Mouse (Mus musculus): ENCODE results near the gene Pigk.

Pigk gene

DNA sequence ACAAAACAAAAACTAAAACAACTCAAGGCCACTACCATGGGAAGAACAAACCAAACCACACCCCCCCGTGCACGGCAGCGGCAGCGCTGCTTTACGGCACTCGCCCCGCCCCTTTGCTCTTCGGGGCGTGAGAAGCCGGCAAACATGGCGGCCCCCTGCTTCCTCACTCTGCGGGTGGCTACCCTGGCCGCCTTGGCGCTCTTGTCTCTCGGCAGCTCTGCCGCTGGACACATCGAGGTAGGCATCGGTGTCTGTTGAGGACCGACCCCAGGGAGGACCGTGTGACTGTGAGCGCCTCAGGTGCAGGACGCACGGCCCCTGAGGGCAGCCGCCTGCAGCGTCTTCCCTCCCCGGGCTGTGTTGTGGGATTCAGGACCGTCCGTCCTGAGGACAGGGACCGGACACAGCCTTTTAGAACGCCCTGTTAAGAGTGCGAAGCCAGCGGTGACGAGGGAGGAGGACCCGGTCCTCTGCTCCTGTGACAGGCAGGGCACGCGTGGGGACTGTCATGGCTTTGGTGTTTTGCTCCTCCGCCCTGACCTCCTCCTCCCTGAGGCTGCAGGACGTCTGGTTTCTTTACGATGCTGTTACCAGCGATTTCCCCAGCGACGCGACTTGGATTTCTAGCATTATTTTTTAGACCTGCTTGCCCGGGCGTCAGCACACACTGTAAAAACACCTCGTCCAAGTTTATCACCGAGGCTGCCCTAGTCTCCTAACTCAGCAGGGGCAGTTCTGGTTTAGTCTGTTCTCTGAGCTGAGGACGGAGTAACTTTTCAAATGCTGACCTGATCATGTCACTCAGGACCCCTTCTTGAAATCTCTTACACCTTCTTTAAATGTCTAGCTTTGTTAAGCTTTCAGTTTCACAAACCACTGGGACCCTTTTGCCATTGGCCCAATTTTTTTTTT is at the start of gene Pigk:
TSS of gene Pigk (plus strand) at position 110 of the 912 bp plus-strand sequence.
- Histone ChIP-seq H3K4me1 (replicated peaks; ENCODE audit: low read depth, low read length) (peaks cover 11% of the 10 kb centered on the region), H3K27me3 (ENCODE audit: insufficient read depth, low read length) (no peaks in the 10 kb centered on the region), H3K36me3 (ENCODE audit: insufficient read depth, low read length) (0 out of 2 replicates have a peak, but pooled peaks cover 4% of the 10 kb centered on the region), H3K9me3 (ENCODE audit: low read length) (no peaks in the 10 kb centered on the region), H3K4me3 (replicated peaks; ENCODE audit: low read length) (peak within 1 kb of the TSS; percentile 99)
- TF ChIP-seq NANOG (IDR thresholded peaks at IDR 0.05; ENCODE audit: borderline replicate concordance, low read length), result no peak
- no peak for TF ChIP-seq POU5F1 (IDR thresholded peaks at IDR 0.05; ENCODE audit: borderline replicate concordance, low read length)
- TF ChIP-seq CTCF (conservative IDR thresholded peaks at IDR 0.05; ENCODE audit: low read length), result no peak

GRCm38 (mm10) chr3:152666991-152667355 is 46.9 kb upstream of the Pigk start:
- TF ChIP-seq POU5F1 (IDR thresholded peaks at IDR 0.05; ENCODE audit: borderline replicate concordance, low read length), result no peak
- no peak for TF ChIP-seq CTCF (conservative IDR thresholded peaks at IDR 0.05; ENCODE audit: low read length)
- TF ChIP-seq NANOG (IDR thresholded peaks at IDR 0.05; ENCODE audit: borderline replicate concordance, low read length), result no peak
- Histone ChIP-seq H3K4me1 (replicated peaks; ENCODE audit: low read depth, low read length) (peaks cover 16% of the 10 kb centered on the region), H3K4me3 (replicated peaks; ENCODE audit: low read length) (peak overlapping the region; percentile 80), H3K9me3 (ENCODE audit: low read length) (no peaks in the 10 kb centered on the region), H3K27me3 (ENCODE audit: insufficient read depth, low read length) (peaks cover 60% of the 10 kb centered on the region), H3K36me3 (ENCODE audit: insufficient read depth, low read length) (no peaks in the 10 kb centered on the region)

- Histone ChIP-seq H3K4me1 (replicated peaks; ENCODE audit: low read depth, low read length) (peaks cover 16% of the 10 kb centered on the region), H3K4me3 (replicated peaks; ENCODE audit: low read length) (peak overlapping the region; percentile 80), H3K9me3 (ENCODE audit: low read length) (no peaks in the 10 kb centered on the region), H3K36me3 (ENCODE audit: insufficient read depth, low read length) (no peaks in the 10 kb centered on the region), H3K27me3 (ENCODE audit: insufficient read depth, low read length) (peaks cover 60% of the 10 kb centered on the region)
- TF ChIP-seq POU5F1 (IDR thresholded peaks at IDR 0.05; ENCODE audit: borderline replicate concordance, low read length) (no peak), CTCF (conservative IDR thresholded peaks at IDR 0.05; ENCODE audit: low read length) (no peak), NANOG (IDR thresholded peaks at IDR 0.05; ENCODE audit: borderline replicate concordance, low read length) (no peak)
Measured at GRCm38 (mm10) chr3:152667356-152668211, 46.3 kb upstream of the Pigk start.

DNA sequence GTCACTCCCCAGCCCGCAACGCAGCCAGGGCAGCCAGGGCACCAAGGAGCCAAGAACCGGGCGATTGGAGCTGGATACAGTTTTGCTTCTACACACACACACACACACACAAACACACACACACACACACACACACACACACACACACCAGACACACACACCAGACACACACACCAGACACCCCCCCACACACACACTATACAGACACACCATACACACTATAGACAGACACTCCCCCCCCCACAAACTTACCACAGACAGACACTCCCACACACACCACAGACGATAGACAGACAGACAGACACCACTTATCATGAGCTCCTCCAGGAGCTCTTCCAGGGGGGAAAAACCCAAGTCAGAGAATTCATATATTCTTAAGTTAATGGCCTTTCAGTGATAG is 45.7 kb upstream of the Pigk start, which contains the start of gene Ak5:
TSS of gene Ak5 (minus strand) at position 122 of the 400 bp plus-strand sequence.
- no peaks in the 10 kb centered on the region for H3K9me3 ChIP-seq (ENCODE audit: low read length)
- peaks cover 58% of the 10 kb centered on the region for H3K27me3 ChIP-seq (ENCODE audit: insufficient read depth, low read length)
- peak within 1 kb of the TSS; percentile 80 for H3K4me3 ChIP-seq (replicated peaks; ENCODE audit: low read length)
- peaks cover 16% of the 10 kb centered on the region for H3K4me1 ChIP-seq (replicated peaks; ENCODE audit: low read depth, low read length)
- no peak for TF ChIP-seq NANOG (IDR thresholded peaks at IDR 0.05; ENCODE audit: borderline replicate concordance, low read length)
- no peak for TF ChIP-seq POU5F1 (IDR thresholded peaks at IDR 0.05; ENCODE audit: borderline replicate concordance, low read length)
- no peak for TF ChIP-seq CTCF (conservative IDR thresholded peaks at IDR 0.05; ENCODE audit: low read length)
- H3K36me3 ChIP-seq (ENCODE audit: insufficient read depth, low read length), result no peaks in the 10 kb centered on the region

DNA sequence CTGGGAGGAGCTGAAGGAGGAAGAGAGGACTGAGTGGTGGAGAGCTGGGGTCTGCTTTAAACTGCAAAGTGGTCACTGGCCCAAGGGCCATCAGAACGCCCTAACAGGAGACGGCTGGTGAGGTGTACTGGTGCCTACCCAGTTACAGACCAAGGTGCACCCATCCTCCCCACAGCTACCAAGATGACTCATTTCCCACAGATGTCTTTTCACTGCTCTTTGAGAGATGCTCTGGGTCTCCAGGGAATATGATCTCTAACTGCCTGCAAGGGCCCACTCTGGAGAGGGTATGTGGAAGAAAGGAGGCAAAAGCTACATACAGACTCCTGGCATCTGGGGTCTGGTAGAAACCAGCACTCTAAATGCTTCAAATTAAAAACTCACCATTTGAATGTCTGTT is 45.1 kb upstream of the Pigk start:
- Histone ChIP-seq H3K9me3 (ENCODE audit: low read length) (no peaks in the 10 kb centered on the region), H3K4me3 (replicated peaks; ENCODE audit: low read length) (no peak overlapping the region), H3K36me3 (ENCODE audit: insufficient read depth, low read length) (no peaks in the 10 kb centered on the region), H3K27me3 (ENCODE audit: insufficient read depth, low read length) (peaks cover 56% of the 10 kb centered on the region), H3K4me1 (replicated peaks; ENCODE audit: low read depth, low read length) (peaks cover 16% of the 10 kb centered on the region)
- no peak for TF ChIP-seq NANOG (IDR thresholded peaks at IDR 0.05; ENCODE audit: borderline replicate concordance, low read length)
- no peak for TF ChIP-seq POU5F1 (IDR thresholded peaks at IDR 0.05; ENCODE audit: borderline replicate concordance, low read length)
- no peak for TF ChIP-seq CTCF (conservative IDR thresholded peaks at IDR 0.05; ENCODE audit: low read length)

DNA sequence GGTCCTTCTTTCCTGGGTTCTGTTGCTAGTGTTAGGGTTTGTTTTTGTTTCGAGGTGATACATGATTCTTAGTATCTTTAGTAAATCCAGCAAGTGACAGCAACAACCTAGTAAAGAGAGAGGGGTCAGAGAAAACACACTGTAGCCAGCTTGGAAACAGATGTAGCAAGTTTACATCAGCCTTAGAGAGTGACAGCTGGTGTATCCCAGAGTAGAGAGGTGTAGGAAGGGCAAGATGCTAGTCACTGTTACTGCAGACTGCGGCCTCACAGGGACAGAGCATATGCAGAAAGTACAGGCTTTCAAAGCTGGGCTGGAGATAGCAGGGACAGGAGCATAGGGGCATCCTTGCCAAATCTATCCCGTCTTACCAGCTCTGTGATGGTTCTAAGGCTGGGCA is 44.1 kb upstream of the Pigk start:
- no peaks in the 10 kb centered on the region for H3K9me3 ChIP-seq (ENCODE audit: low read length)
- H3K27me3 ChIP-seq (ENCODE audit: insufficient read depth, low read length), result peaks cover 50% of the 10 kb centered on the region
- H3K36me3 ChIP-seq (ENCODE audit: insufficient read depth, low read length), result no peaks in the 10 kb centered on the region
- TF ChIP-seq NANOG (IDR thresholded peaks at IDR 0.05; ENCODE audit: borderline replicate concordance, low read length) (no peak), CTCF (conservative IDR thresholded peaks at IDR 0.05; ENCODE audit: low read length) (no peak), POU5F1 (IDR thresholded peaks at IDR 0.05; ENCODE audit: borderline replicate concordance, low read length) (no peak)
- no peak overlapping the region for H3K4me3 ChIP-seq (replicated peaks; ENCODE audit: low read length)
- peaks cover 16% of the 10 kb centered on the region for H3K4me1 ChIP-seq (replicated peaks; ENCODE audit: low read depth, low read length)

DNA sequence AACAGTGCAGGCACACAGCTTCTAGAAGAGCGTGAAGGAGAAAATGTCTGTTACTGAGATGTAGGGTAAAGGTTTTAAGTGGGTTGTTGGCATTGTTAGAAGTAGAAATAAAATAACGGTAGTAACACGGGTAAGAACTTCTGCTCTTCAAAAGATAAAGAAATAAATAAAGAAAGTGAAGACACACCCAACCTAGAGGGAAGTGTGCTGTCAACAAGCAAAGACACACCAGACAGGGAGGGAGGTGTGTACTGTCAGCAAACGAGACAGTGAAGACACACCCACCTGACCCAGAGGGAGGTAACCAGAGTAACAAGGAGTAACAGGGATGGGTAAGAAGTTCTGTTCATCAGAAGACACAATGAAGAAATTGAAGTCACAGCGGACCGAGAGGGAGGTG is 39.2 kb upstream of the Pigk start:
- H3K27me3 ChIP-seq (ENCODE audit: insufficient read depth, low read length), result peaks cover 11% of the 10 kb centered on the region
- H3K36me3 ChIP-seq (ENCODE audit: insufficient read depth, low read length), result no peaks in the 10 kb centered on the region
- H3K4me3 ChIP-seq (replicated peaks; ENCODE audit: low read length), result no peak overlapping the region
- TF ChIP-seq CTCF (conservative IDR thresholded peaks at IDR 0.05; ENCODE audit: low read length) (no peak), NANOG (IDR thresholded peaks at IDR 0.05; ENCODE audit: borderline replicate concordance, low read length) (no peak), POU5F1 (IDR thresholded peaks at IDR 0.05; ENCODE audit: borderline replicate concordance, low read length) (no peak)
- peaks cover 8% of the 10 kb centered on the region for H3K4me1 ChIP-seq (replicated peaks; ENCODE audit: low read depth, low read length)
- no peaks in the 10 kb centered on the region for H3K9me3 ChIP-seq (ENCODE audit: low read length)

DNA sequence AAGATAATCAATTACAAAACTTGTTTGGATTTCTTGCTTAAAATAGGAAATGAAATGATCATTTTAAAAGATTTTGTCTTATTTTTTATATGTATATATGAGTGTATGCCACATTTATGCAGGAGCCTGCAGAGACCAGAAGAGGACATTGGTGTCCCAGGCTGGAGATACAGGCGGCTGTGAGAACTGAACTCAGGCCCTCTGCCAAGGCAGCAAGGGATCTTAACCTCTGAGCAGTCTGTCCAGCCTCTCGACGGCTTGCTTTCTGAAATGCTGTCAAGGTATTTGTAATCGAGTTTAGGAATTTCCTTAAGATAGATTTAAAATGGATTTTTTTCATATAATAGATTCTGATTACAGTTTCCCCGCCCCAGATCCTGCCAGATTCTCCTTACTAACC is 25.4 kb upstream of the Pigk start:
- Histone ChIP-seq H3K27me3 (ENCODE audit: insufficient read depth, low read length) (no peaks in the 10 kb centered on the region), H3K4me1 (replicated peaks; ENCODE audit: low read depth, low read length) (no peaks in the 10 kb centered on the region), H3K9me3 (ENCODE audit: low read length) (peaks cover 12% of the 10 kb centered on the region), H3K36me3 (ENCODE audit: insufficient read depth, low read length) (no peaks in the 10 kb centered on the region), H3K4me3 (replicated peaks; ENCODE audit: low read length) (no peak overlapping the region)
- TF ChIP-seq POU5F1 (IDR thresholded peaks at IDR 0.05; ENCODE audit: borderline replicate concordance, low read length) (no peak), CTCF (conservative IDR thresholded peaks at IDR 0.05; ENCODE audit: low read length) (no peak), NANOG (IDR thresholded peaks at IDR 0.05; ENCODE audit: borderline replicate concordance, low read length) (no peak)
